Mouse (Mus musculus): ENCODE data around the gene Wars. TPM values are rescaled to one million over a fixed set of nuclear protein-coding genes. Genes with fewer than 3 reads are reported as not detected.

The Wars gene
- polyA plus RNA-seq, 1 experiment from 2014 or later = 78.8 TPM

- WGBS = 87% methylated on average over 6 of the region's 6 CpGs
- H3K9me3 ChIP-seq = no peaks in the 10 kb centered on the region
- no peaks in the 10 kb centered on the region for H3K27me3 ChIP-seq
- ATAC-seq (ENCODE audit: low FRiP score, low read depth) = no peak
- no peak overlapping the region for H3K27ac ChIP-seq
- H3K9ac ChIP-seq = no peak overlapping the region
- H3K4me3 ChIP-seq = no peak overlapping the region
- H3K4me1 ChIP-seq = no peaks in the 10 kb centered on the region
- H3K36me3 ChIP-seq = peaks cover 36% of the 10 kb centered on the region
- no peak overlapping the region for H3K4me2 ChIP-seq (replicated peaks)
Measured at GRCm38 (mm10) chr12:108812463-108812862, 81.5 kb downstream of the Wars start.

GRCm38 (mm10) chr12:108811133-108811532 is 82.8 kb downstream of the Wars start:
- 53% methylated on average over 2 of the region's 2 CpGs for WGBS
- no peak overlapping the region for H3K9ac ChIP-seq
- ATAC-seq (ENCODE audit: low FRiP score, low read depth) = no peak

GRCm38 (mm10) chr12:108810309-108810708 is 83.7 kb downstream of the Wars start:
- no peak for ATAC-seq (ENCODE audit: low FRiP score, low read depth)
- no peak overlapping the region for H3K27ac ChIP-seq
- no peaks in the 10 kb centered on the region for H3K27me3 ChIP-seq
- H3K9me3 ChIP-seq = no peaks in the 10 kb centered on the region
- H3K4me1 ChIP-seq = no peaks in the 10 kb centered on the region
- H3K4me3 ChIP-seq = no peak overlapping the region
- H3K36me3 ChIP-seq = peaks cover 30% of the 10 kb centered on the region
- H3K4me2 ChIP-seq (replicated peaks) = no peak overlapping the region
- H3K9ac ChIP-seq = no peak overlapping the region
- WGBS = 89% methylated on average over 7 of the region's 7 CpGs

More at GRCm38 (mm10) chr12:108811133-108811532, 82.8 kb downstream of the Wars start:
- Histone ChIP-seq H3K27me3 (no peaks in the 10 kb centered on the region), H3K36me3 (peaks cover 32% of the 10 kb centered on the region), H3K4me1 (no peaks in the 10 kb centered on the region), H3K27ac (no peak overlapping the region), H3K4me3 (no peak overlapping the region), H3K4me2 (replicated peaks) (no peak overlapping the region), H3K9me3 (no peaks in the 10 kb centered on the region)

MicroRNAs within 50 kb of the gene (microRNA counts, 519-probe panel; counts per million panel counts)
- microRNA mmu-miR-345-3p (not detected), microRNA mmu-miR-345-5p (3,195 counts per million, percentile 53 among the panel's probes with 10 or more counts)

Small RNA genes within 50 kb of the gene (microRNA-seq; reads per million reads assigned to microRNA genes)
- 92.4 reads per million, percentile 52 among the genes with 10 or more reads in this experiment for gene Mir345

Other genes starting within 250 kb of the Wars start
- gene Degs2, start 191.9 kb downstream of the Wars start, polyA plus RNA-seq (2015; fragmentation: Nextera tagmentation; extraction: Ambion mirVana) = 1.9 and 2.2 TPM in 2 replicates
- gene Yy1, start 101.2 kb downstream of the Wars start, polyA plus RNA-seq (2015; fragmentation: Nextera tagmentation; extraction: Ambion mirVana) = 17.4 and 17.6 TPM in 2 replicates
- gene Slc25a29, start 58.3 kb downstream of the Wars start, polyA plus RNA-seq (2015; fragmentation: Nextera tagmentation; extraction: Ambion mirVana) = 14.8 and 16.2 TPM in 2 replicates
- gene Slc25a47, start 58.1 kb downstream of the Wars start, polyA plus RNA-seq (2015; fragmentation: Nextera tagmentation; extraction: Ambion mirVana) = 13.6 and 15.9 TPM in 2 replicates
- gene Wdr25, start 543 bp downstream of the Wars start, polyA plus RNA-seq (2015; fragmentation: Nextera tagmentation; extraction: Ambion mirVana) = 9.3 and 10.0 TPM in 2 replicates
- 8.0 and 8.2 TPM in 2 replicates for gene Begain, start 174.0 kb upstream of the Wars start, polyA plus RNA-seq (2015; fragmentation: Nextera tagmentation; extraction: Ambion mirVana)

Data from limb, embryonic 13.5 days (tissue).